Mouse (Mus musculus) forebrain, embryonic 15.5 days (tissue): ENCODE data around the gene BC034090. TPM values are rescaled to one million over a fixed set of nuclear protein-coding genes. Genes with fewer than 3 reads are reported as not detected.
"Not testable (repeated sequence)": the region's sequence is repeated elsewhere in the genome, so short reads cannot be mapped to it uniquely, and the experiment has no call there.

Source experiments
- ATAC-seq: fragments of 200-750 bp; cut with Nextera tagmentation; replicated peaks from 2 replicates; pipeline ENCODE4 v1.8.0; 2017; ENCODE audit warnings: mild to moderate bottlenecking, moderate TSS enrichment, moderate library complexity
- H3K27ac ChIP-seq: fragments of 300-500 bp; sonication (generic); replicated peaks from 2 replicates; pipeline ENCODE4 v1.5.1; 2015; ENCODE audit warnings: mild to moderate bottlenecking, inconsistent platforms
- H3K27me3 ChIP-seq: fragments of 300-500 bp; sonication (generic); 2 replicates; pipeline ENCODE4 v1.6.1; 2015; ENCODE audit warnings: inconsistent platforms
- H3K36me3 ChIP-seq: fragments of 300-500 bp; sonication (generic); 2 replicates; pipeline ENCODE4 v1.6.1; 2015; ENCODE audit warnings: mild to moderate bottlenecking, inconsistent platforms
- H3K4me1 ChIP-seq: fragments of 300-500 bp; sonication (generic); 2 replicates; pipeline ENCODE4 v1.6.1; 2015; ENCODE audit warnings: inconsistent platforms
- H3K4me2 ChIP-seq: fragments of 300-500 bp; sonication (generic); replicated peaks from 2 replicates; pipeline ENCODE4 v1.6.1; 2015; ENCODE audit warnings: mild to moderate bottlenecking, inconsistent platforms
- H3K4me3 ChIP-seq: fragments of 300-500 bp; sonication (generic); 2 replicates; pipeline ENCODE4 v1.5.1; 2015; ENCODE audit warnings: mild to moderate bottlenecking, inconsistent platforms
- H3K9ac ChIP-seq: fragments of 300-500 bp; sonication (generic); replicated peaks from 2 replicates; pipeline ENCODE4 v1.6.1; 2015; ENCODE audit warnings: mild to moderate bottlenecking, inconsistent platforms
- H3K9me3 ChIP-seq: fragments of 300-500 bp; sonication (generic); 2 replicates; pipeline ENCODE4 v1.6.1; 2016; ENCODE audit warnings: inconsistent platforms
- WGBS: fragments of 180-500 bp; shearing (Covaris S2); methylation state at CpG from one replicate; pipeline ENCODE4 v1.1.7; 2015; ENCODE audit warnings: mixed read lengths; 5-methylcytosine and 5-hydroxymethylcytosine counted together
- polyA plus RNA-seq: library from polyadenylated mRNA; unstranded; fragments of >200 nt; fragmentation: Nextera tagmentation; extraction: Ambion mirVana; gene quantifications from 2 replicates; pipeline ENCODE4 v1.2.1, GENCODE M21; 2015

The BC034090 gene
- polyA plus RNA-seq, 1 experiment from 2014 or later, result 4.9 TPM

DNA sequence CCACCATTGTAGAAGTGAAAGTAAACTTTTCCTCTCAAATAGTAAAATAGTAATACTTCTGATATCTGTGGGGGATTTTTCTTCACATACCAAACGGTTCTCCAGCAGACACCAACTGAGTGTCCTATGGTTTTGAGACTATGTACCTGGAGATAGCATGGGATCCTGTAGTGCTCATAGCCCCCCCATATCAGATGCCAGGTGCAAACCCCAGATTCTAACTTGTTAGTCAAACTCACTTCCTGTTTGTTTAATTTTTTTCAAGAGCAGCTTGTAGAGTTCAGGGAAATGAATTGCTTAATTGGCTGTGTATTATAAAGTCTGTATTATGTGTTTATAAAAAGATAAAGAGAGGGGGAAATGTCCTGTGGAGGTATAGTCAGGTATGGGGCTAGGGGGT, 69.8 kb downstream of the BC034090 start:
- peaks cover 21% of the 10 kb centered on the region for H3K36me3 ChIP-seq
- no peaks in the 10 kb centered on the region for H3K27me3 ChIP-seq
- ATAC-seq, result no peak
- H3K4me2 ChIP-seq, result no peak overlapping the region
- no peak overlapping the region for H3K27ac ChIP-seq
- no peak overlapping the region for H3K4me3 ChIP-seq
- H3K9ac ChIP-seq, result no peak overlapping the region
- WGBS, result 94% methylated on average over 1 of the region's 1 CpGs
- no peaks in the 10 kb centered on the region for H3K9me3 ChIP-seq
- peaks cover 24% of the 10 kb centered on the region for H3K4me1 ChIP-seq

DNA sequence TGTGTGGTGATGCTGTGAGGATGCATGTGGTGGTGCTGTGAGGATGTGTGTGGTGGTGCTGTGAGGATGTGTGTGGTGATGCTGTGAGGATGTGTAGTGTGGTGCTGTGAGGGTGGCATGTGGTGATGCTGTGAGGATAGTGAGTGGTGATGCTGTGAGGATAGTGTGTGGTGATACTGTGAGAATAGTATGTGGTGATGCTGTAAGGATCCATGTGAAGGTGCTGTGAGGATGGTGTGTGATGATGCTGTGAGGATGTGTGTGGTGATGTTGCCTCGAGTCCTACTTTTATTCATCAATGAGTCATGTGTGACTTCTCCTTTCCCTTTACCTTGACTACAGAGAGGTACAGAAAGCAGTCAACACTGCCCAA, 70.6 kb downstream of the BC034090 start:
- H3K9me3 ChIP-seq, ATAC-seq, H3K9ac ChIP-seq, H3K27me3 ChIP-seq, H3K4me3 ChIP-seq, H3K27ac ChIP-seq, H3K4me2 ChIP-seq: not testable (repeated sequence)
- WGBS, result 88% methylated on average over 1 of the region's 1 CpGs
- Histone ChIP-seq H3K36me3 (peaks cover 17% of the 10 kb centered on the region), H3K4me1 (peaks cover 23% of the 10 kb centered on the region)

DNA sequence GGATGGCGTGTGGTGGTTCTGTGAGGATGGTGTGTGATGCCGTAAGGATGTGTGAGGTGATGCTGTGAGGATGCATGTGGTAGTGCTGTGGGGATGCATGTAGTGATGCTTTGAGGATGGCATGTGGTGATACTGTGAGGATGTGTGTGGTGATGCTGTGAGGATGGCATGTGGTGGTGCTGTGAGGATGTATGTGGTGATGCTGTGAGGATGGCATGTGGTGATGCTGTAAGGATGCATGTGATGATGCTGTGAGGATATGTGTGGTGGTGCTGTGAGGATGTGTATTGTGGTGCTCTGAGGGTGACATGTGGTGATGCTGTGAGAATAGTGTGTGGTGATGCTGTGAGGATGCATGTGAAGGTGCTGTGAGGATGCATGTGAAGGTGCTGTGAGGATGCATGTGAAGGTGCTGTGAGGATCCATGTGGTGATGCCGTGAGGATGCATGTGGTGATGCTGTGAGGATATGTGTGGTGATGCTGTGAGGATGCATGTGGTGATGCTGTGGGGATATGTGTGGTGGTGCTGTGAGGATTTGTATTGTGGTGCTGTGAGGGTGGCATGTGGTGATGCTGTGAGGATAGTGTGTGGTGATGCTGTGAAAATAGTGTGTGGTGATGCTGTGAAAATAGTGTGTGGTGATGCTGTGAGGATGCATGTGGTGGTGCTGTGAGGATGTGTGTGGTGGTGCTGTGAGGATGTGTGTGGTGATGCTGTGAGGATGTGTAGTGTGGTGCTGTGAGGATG, 71.2 kb downstream of the BC034090 start:
- no peak for ATAC-seq
- H3K4me3 ChIP-seq, result no peak overlapping the region
- WGBS, result 93% methylated on average over 3 of the region's 3 CpGs
- no peak overlapping the region for H3K4me2 ChIP-seq
- H3K36me3 ChIP-seq, result peaks cover 14% of the 10 kb centered on the region
- H3K27ac ChIP-seq, result no peak overlapping the region
- peaks cover 21% of the 10 kb centered on the region for H3K4me1 ChIP-seq
- H3K27me3 ChIP-seq, result no peaks in the 10 kb centered on the region
- H3K9me3 ChIP-seq, result no peaks in the 10 kb centered on the region
- H3K9ac ChIP-seq, result no peak overlapping the region

DNA sequence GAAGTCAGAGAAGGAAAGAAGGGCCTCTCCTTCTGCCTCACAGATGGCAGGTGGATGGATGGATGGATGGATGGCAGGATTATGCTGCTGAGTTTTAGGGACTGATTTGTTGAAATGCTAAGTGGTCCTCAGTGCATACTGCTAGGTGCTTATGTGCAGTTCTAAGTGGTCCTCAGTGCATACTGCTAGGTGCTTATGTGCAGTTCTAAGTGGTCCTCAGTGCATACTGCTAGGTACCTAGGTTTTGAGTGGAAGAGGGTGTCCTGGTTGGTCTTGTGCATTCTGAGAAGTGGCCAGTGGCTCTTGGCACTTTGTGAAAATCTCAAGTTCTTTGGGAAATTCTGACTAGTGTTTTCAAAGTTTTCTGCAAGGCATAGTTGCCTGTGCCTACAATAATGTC, 74.3 kb downstream of the BC034090 start:
- ATAC-seq, result no peak
- H3K4me3 ChIP-seq, result no peak overlapping the region
- H3K27ac ChIP-seq, result no peak overlapping the region

DNA sequence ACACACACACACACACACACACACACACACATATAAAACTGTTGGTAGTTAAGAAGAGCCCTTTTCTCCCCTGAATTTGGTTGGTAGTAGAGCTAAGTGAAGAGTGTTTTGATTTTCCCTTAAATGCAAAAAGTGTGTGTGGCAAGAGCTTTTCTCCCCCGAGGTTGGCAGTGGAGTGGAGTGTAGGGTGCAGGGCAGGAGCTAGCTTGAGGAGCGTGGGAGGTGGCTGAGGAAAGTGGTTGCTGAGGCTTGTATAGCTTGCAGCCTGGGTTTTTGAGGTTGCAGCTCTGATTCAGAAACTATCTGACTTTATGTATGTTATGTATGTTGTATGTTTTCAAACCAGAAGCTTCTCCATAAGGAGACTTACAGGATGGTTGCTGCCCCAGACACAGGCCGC, 76.8 kb downstream of the BC034090 start:
- WGBS, result 93% methylated on average over 3 of the region's 3 CpGs
- no peaks in the 10 kb centered on the region for H3K9me3 ChIP-seq
- H3K9ac ChIP-seq, result no peak overlapping the region
- no peaks in the 10 kb centered on the region for H3K27me3 ChIP-seq
- H3K27ac ChIP-seq, result 0 out of 2 replicates have a peak overlapping the region, but pooled peaks have one; percentile 8
- H3K4me2 ChIP-seq, result no peak overlapping the region
- no peak overlapping the region for H3K4me3 ChIP-seq
- no peaks in the 10 kb centered on the region for H3K36me3 ChIP-seq
- H3K4me1 ChIP-seq, result peaks cover 14% of the 10 kb centered on the region; the same call in 1 of the 2 replicates
- no peak for ATAC-seq

More for the DNA sequence above, 74.3 kb downstream of the BC034090 start:
- Histone ChIP-seq H3K4me2 (no peak overlapping the region), H3K27me3 (no peaks in the 10 kb centered on the region), H3K4me1 (peaks cover 14% of the 10 kb centered on the region), H3K36me3 (no peaks in the 10 kb centered on the region), H3K9ac (no peak overlapping the region), H3K9me3 (no peaks in the 10 kb centered on the region)

Other genes starting within 250 kb of the BC034090 start
- 19.8 and 21.5 TPM in 2 replicates for gene Ier5, start 144.8 kb downstream of the BC034090 start, polyA plus RNA-seq
- 0.59 and 0.83 TPM in 2 replicates for gene Mr1, start 97.6 kb downstream of the BC034090 start, polyA plus RNA-seq
- gene Stx6, start 85.7 kb downstream of the BC034090 start, polyA plus RNA-seq, result 129 and 131 TPM in 2 replicates
- 71.2 TPM in 2 replicates for gene Xpr1, start 173.0 kb upstream of the BC034090 start, polyA plus RNA-seq